Mouse (Mus musculus): Measurements from ENCODE around the gene Ltbp2. TPM values are rescaled to one million over a fixed set of nuclear protein-coding genes. Genes with fewer than 3 reads are reported as not detected.

The Ltbp2 gene
- total RNA-seq, 4 experiments from 2014 or later, result 1.6 to 7.3 (median 5.3) TPM

DNA sequence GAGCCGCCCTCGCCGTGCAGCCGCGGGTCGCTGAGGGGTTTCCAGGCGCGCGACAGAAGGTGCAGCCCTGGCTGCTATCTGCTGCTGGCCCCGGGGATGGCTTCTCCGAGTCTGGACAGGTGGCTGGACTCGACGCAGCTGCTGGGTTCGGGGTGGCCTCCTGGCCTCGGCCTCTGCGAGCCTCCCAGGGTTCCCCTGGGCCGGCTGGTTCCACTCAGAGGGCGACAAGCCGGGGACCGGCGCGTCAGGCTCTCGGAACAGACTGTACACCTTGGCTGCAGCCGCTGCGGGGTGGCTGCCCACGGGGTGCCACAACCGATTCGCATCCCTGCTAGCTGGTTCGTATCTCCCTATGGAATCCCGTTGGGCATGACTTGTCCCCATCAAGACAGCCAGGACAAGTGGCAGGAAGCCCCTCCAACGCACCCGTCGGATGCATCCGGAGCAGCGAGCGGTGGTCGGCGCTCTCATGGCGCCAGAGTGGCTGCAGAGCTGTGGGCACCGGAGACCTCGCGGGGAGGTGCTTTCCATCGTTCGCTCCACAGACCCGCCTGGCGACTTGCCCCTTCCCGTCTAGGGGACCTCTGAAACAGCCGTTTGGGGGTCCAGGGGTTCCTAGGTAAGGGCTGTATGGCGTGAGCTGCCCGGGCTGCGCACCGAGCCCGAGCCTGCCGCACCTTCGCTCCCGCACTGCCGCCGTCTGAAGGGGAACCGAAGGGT is 411 bp downstream of the Ltbp2 start:
- DNase-seq, result no peak

- no peak for DNase-seq
Measured at GRCm38 (mm10) chr12:84873434-84873833, 2.9 kb downstream of the Ltbp2 start.

- no peak for DNase-seq
Measured at GRCm38 (mm10) chr12:84872310-84872709, 4.0 kb downstream of the Ltbp2 start.

GRCm38 (mm10) chr12:84865431-84865830 is 10.9 kb downstream of the Ltbp2 start:
- no peak for DNase-seq

DNA sequence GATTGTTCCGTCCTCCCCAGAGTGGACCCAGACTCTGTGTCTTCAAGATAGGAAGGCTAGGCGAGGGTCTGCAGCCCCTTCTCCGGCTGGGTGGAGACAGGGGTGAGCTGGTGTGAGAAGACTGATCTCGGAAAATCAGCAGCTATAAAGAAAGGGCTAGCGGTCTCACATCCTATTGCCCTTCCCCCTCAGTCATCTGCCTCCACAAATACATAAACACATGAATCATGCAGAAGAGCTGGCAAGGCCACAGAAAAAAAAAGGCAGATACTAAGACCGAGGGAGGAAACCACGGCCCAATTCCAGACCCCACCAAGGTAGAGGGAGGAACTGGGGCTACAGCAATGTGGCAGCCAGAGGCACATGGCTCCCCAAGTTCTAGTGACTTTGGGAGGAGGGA is 11.5 kb downstream of the Ltbp2 start:
- peak; percentile 35 for DNase-seq

GRCm38 (mm10) chr12:84863196-84863595 is 13.1 kb downstream of the Ltbp2 start:
- no peak for DNase-seq

GRCm38 (mm10) chr12:84862136-84862910 is 14.0 kb downstream of the Ltbp2 start:
- no peak for DNase-seq

DNA sequence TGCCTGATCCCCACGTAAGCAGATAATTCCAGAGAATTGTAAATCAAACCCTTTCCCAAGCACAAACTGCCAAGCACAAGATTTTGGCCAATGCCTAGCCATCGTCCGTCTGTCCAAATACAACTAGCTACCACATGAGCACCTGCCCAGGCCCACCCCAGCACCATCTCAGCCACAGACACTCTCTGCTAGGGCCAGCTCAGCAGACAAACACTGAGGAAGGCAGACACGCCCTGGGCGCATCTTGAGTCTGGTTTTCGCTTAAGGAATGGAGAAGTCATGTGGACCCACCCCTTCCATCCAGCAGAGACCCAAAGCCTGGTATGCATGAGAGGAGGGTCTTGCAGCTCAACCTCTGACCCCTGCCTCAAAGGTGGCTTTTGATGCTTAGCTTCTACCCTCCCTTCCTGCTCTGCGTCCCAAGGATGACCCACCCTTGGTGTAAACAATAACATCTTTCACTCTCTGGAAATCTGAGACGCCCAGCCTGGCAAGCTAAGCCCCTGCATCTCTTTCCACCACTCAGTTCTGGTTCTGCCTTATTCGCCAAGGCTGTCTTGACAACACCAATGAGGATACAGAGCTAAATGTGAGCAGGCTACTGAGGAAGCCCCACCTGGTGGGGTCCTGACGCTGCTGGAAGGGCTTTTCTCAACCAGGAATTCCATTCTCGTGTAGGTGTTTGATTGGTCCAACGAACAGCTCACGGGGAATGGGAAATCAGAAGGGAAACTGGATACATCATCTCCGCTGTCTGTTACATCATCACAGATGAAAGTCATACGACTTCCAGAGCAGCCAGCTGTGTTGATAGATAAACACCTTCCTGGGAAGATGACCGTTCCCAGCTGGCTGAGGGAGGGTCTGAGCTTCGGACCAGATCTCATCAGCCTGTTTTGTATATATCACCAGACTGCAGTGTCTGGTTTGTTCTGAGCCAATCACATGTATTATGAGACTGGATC is 17.9 kb downstream of the Ltbp2 start:
- no peak for DNase-seq

- no peak for DNase-seq
Measured at GRCm38 (mm10) chr12:84857706-84858105, 18.6 kb downstream of the Ltbp2 start.

GRCm38 (mm10) chr12:84856532-84856931 is 19.8 kb downstream of the Ltbp2 start:
- DNase-seq, result no peak

DNA sequence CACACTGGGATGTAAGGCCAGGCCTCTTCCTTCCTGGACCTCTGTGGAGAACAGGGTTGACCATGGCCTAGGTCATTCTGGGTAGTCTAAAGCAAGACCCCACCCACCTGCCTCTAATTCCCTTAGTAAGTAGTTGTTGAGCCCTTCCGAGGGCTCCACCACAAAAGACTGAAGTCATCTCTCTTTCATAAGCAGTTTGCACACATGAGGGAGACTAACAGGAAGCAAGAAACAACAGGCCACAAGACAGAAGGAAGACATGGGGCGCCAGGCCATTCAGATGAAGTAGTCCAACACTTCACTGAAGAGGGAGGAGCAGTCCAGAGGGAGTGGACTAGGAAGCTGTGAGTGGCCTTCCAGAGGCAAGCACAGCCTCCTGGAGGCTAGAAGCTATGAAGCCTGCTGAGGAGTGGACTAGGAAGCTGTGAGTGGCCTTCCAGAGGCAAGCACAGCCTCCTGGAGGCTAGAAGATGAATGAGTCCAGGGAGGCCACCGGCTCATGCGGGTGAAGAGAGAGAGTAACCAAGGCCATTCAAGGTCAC is 21.2 kb downstream of the Ltbp2 start:
- no peak for DNase-seq

- DNase-seq, result no peak
Measured at GRCm38 (mm10) chr12:84854392-84855033, 21.8 kb downstream of the Ltbp2 start.

DNA sequence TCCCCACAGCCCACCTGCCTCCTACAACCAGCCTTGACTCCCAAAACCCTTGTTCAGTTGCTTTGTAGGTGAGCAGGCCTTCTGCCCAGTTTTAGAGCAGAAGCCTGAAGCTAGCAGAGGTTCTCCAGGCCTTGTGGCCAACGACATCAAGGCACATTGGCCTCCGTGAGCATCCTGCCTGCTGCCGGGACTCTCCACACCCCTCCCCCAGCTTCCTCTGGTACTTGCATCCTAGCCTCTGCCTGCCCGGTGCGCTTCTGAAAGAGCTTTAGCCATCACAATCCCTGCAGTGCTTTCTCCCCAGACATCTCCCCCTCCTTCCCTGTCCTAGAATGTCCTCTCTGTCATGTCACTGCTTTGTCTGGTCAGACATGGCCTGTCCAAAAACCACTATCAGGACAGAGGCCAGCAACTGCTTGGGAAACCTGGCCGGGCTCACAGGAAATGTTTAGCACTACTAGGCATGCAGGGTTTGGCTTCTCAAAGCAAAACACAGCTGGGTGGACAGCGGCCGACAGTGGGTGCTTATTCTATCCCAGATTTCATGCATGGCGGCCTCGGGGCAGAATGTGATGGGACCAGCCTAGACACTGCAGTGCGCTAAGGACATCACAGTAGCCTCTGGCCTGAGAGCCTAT is 24.8 kb downstream of the Ltbp2 start:
- DNase-seq, result no peak

DNA sequence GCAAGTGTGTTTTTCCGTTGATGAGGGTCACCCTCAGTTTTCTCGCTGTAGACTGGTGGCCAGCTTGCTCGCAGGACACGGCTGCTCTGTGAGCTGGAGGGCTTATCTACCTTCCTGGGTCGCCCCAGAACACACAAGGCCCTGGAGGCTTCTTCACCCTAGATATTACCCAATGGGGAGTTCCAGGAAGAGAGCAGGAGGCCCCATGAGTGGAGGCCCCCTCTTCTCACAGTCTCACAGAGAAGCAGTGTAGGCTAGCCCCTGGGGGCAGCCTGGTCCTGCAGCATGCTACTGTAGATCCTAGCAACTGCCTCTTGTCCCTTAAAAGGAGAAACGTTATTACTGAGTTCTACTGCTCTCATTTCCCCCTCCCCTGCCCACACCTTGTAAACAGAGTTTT is 28.4 kb downstream of the Ltbp2 start:
- no peak for DNase-seq

DNA sequence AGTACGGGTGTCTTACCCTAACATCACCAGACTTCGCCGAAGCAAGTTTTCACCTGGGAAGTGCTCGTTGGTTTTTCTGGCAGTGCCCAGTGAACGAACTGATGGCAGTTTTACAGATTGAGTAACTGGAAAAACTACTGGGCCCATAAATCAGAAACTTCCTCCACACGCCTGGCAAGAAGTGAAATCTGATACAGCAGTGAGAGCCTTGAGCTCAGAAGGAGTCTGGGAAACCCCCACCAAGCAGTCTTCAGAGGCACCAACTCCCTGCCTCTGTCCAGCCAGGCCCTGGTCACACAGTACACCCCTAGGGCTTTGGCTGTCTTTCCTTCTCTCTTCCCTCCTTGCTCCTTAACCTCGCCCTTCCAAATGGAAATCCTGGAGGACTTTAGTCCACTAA is 28.9 kb downstream of the Ltbp2 start:
- peak; percentile 37 for DNase-seq

DNA sequence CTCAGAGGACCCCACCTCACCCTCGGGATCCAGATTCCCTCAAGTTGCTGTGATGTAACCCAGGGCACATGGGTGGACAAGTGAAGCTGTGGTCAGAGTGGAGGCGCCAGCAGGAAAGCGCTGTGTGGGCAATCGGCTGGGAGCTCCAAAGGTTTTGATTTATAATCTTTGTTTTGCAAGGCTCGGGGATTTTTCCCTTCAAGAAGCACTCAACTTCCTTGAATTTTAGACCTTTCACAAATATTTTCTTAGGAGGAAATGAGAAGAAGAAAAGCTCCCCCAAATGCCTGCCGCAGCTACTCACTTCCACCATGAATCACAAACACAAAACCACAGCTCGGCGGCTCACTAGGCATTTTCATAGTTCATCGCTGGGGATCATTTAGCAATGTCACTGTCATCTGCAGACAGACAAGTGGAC is 29.7 kb downstream of the Ltbp2 start:
- no peak for DNase-seq

DNA sequence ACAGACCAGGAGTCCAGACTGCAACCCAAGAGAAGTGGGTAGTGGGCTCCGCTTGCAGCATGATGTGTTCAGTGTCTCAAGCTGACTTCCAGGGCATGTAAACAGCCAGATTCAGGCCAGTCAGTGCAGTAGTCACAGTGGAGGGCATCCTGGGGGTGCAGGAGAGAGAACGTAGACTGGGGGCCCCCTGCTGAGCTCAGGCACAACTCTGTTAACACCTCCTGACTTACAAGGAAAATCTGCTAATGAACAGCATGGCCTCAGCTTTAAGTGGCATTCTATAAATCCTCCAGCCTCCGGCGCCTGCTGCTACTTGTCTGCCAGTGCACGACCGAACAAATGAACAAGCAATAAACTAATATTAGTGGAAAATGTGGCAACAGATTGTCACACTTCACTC is 33.6 kb downstream of the Ltbp2 start:
- no peak for DNase-seq

DNA sequence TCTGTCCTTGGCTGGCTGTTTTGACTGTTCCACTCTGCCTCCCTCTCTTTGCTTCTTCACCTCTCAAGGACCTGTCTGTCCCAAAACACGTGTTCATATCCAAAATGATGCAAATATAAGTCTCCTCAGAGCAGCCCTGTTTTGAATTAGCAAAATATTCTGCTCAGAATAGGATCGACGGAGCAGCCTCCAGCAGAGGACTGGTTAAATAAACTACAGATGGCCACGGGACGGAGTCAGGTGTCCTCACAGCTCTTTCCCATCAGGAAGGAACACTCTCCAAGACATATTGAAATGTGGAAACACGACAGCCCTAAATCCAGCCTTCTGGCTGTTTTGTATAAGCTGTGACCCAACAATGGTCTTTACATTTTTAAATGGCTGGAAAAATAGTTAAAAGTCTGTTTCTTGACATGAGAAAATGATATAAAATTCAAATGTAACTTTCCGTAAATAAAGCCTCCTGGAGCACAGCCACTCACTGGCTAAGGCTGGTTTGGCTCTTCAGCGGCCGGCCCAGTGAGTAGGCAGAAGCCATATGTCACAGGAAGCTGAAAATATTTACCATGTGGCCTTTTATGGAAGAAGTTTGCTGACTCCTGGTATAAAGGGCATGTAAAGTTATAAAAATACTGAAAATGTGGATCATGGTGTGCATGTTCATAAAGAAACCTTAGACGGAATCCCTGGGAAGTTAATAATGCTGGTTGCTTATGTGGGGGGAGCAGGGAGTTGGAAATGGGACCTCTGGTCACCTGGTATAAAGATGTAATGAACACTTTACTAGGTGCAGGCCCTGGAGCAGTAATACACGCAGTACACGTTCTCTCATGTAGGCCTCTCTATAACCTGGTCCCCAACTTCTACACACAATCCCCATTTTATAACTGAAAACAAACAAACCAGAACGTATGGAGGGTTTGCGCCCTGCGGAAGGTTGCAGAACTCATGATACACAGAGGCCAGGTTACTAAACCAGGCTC is 34.9 kb downstream of the Ltbp2 start:
- no peak for DNase-seq

DNA sequence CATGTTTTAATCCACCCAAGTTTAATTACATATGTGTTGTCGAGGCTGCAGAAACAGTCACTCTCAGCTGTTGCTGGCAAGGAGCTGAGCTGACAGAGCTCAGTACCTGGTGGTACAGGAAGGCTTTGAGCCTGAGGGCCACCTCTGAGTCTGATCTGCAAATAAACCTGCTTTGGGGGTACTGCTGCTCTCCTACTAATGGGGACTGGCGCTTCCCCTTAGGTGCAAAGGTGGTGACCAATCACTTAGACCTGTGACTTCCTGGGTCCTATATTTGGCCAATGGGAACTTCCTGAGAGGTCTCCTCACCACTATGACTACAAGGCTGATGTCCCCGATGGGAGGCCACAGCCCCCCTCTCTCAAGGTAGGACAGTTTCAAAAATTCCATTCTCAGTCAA is 35.6 kb downstream of the Ltbp2 start:
- DNase-seq, result no peak

DNA sequence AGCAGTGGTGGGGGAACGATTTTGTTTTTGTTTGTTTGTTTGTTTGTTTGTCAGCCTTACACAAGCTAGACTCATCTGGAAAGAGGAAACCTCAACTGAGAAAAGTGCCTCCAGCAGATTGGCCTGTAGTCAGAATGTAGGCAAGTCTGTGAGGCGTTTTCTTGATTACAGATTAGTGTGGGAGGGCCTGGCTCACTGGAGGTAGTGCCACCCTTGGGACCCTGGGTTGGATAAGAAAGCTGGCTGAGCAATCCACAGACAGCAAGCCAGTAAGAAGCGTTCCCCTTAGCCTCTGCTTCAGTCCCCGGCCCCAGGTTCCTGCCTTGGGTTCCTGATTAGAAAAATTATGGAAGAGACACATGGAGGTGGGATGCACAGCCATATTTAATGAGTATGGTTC is 36.4 kb downstream of the Ltbp2 start:
- DNase-seq, result no peak

Data from adrenal gland, adult 8-10 months (tissue).